Mouse (Mus musculus): Measurements from ENCODE around the gene Gen1.

Gene Gen1

DNA sequence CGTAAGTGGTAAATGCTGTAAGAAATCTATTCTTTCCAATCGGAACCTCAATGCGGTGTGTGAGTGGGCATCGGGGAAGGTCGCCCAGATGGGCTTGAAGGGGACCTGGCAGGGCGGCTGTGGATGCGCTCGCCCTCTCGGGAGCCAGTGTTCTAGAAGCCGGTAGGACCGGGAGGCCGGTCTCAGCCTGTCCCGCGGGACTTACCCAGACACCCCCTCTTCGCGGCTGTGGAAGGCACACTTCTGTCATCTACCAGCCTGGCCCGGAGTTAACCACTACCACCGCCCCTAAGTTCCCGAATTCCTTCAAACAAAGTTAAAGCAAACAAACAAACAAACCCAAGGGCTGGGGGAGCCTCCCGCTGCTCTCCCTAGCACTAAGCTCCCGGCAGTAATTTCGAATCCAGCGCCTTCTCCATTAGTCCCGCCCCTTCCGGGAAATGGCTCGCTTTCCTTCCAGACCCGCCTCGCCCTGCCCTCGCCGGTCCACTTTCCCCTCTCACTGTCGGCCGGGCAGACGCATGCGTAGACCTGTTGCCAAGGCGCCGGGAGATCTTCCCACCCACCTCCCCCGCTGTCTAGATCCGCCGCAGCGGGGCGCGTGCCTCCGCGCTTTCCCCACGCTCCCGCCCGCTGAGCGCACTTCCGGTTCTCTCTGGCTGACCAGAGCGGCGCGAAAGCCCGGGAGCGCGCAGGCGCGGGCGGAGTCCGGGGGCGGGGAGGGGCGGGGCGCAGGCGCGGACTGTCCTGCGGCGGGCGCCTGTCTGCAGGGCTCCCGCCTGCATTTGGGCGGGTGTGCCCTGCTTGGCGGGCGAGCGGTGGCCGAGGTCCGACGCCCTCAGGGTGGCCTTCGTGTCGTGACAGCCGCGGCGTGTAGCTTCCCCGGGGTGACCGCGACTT is at the start of gene Gen1, which contains the start of gene Smc6:
TSS of gene Gen1 (minus strand) at position 420 of the 900 bp plus-strand sequence.
TSS of gene Smc6 (plus strand) at position 505 of the 900 bp plus-strand sequence.
- peak; percentile 95 for DNase-seq (ENCODE audit: low spot score)

DNA sequence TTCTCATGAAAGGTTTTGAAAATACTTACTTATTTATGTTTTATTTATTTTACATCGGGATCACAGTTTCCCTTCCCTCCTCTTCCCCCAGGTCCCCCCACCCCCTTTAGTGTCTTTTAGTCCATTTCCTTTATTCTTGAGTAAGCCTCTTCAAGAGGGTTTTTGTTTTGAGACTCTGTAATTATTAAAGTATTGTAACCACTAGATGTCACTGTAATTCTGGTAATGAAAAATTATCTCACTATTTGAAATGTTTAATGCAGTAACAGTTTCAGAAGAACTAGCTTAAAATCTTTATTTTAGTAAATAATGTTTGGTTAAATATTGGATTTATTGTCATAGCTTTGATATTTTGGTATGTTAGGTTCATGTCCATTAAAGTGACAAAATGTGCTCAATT is 48.2 kb upstream of the Gen1 start:
- DNase-seq (ENCODE audit: low spot score) = no peak

DNA sequence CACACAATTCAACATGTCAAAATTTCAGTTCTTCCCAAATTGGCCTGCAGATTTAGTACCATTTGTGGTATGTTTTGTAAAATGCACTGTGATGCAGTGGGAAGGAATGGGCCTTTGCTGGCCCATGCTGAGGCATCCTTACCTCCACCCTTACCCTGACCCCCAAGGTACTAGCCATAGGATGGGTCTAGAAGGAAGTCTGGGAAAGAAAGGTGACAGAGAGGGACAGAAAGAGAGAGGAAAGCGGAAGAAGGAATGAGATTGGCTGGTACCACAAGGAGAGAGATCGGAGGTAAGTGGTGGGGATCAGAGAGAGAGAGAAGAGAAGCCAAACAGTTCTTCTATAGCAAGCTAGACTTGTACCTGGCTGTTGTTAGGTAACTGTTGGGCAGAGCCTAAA is 45.5 kb upstream of the Gen1 start:
- DNase-seq (ENCODE audit: low spot score) = no peak

DNA sequence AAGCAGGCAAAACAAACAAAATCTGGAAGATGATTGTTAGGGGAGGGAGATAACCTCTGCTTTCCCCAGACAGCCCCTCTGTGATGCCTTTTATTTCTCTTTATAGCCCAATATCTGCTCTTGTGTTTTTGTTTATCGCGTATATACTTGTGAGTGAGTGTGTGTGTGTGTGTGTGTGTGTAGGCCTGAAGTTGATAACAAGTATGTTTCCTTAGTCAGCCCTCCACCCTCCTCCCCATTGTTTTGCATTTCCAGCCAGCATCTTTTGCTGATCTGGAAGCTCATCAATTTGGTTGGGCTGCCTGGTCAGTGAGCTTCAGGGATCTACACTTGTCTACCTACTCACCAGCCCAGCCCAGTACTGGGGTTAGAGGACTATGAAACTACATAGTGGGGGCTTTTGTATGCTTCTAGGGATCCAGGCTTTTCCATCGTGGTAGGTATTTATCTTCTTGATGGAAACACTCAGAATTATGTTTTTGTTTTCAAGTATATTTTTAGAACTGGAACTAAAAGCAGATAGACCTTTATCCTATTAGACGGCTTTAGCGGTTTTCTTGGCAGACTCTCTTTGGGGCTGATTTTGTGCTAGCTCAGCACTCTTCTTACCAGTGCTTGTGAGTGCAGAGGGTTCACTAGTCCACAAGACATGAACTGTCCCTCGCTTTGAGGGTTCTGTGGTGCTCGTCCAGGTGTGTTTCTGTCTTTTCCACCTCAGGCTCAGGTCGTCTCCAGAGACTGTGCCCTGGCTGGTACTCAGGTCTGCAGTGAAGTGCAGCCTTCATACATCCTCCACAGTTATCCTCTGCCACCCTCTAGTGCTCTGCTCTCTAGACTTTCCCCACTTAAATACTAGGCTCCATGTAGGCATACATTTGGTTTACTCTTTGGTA is 41.4 kb upstream of the Gen1 start:
- DNase-seq (ENCODE audit: low spot score) = no peak

DNA sequence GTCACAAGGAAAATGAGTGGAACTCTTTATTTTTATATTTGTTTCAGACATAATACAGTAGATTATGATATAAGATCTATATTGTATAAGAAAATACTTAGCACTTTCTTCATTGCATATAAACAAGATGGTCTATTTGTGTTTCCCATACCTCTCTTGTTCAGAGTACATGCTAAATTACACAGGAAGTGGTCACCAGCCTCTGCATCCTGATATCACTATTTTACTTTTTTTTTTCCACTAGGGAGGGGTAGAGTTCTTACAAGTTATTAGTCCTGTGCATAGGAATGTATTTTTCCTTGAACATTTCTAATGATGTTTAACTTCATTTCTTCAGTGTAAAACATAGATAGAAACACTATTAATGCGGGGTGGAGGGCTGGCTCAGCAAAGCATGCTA is 35.3 kb upstream of the Gen1 start:
- no peak for DNase-seq (ENCODE audit: low spot score)

DNA sequence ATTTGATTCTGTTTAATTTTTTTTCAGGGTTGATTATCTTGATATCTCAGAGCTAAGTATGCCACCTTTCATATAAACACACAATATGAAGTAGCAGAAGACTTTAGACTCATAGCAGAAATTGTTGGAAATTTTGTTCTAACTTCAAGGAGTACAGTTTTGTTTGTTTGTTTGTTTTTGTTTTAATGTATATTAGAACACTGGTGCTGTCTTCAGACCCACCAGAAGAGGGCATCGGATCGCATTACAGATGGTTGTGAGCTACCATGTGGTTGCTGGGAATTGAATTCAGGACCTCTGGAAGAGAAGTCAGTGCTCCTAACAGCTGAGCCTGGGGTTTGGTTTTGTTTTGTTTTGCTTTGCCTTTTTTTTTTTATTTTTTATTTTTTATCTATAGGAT is 20.8 kb upstream of the Gen1 start:
- DNase-seq (ENCODE audit: low spot score) = no peak

DNA sequence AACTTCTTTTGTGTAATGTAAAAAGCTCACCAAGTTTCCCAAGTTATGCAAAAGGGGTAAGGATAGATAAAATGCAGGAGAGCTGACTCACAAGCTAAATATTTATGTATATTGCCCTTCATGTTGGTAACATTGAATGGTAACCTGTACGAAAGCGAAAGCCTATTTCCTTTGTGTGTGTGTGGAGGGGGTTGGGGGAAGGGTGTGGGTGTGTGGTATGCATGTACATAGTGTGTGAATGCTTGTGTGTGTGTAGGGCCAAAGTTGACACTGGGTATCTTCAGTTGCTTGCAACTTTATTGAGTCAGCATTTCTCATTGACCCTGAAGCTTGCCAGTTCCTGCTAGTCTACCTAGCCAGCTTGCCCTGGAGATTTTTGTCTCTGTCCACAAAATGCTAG is 16.0 kb upstream of the Gen1 start:
- no peak for DNase-seq (ENCODE audit: low spot score)

DNA sequence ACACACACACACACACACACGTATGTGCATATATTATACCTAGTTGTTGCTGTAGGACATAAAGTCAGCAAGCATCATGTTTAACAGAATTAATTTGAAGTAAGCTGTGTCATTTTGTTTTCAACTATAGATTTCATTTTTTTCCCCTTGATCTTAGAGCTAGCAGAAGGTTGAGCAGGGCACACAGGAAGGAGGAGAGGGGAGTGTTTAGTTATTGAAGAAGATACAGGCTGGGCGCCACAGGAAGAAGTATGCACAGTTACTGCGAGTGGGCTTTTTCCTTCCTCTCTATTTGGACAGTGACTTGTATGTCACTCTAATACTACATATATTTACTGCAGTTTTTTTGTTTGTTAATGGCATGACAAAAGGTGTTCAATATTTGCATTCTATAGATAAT is 14.3 kb upstream of the Gen1 start:
- DNase-seq (ENCODE audit: low spot score) = no peak

DNA sequence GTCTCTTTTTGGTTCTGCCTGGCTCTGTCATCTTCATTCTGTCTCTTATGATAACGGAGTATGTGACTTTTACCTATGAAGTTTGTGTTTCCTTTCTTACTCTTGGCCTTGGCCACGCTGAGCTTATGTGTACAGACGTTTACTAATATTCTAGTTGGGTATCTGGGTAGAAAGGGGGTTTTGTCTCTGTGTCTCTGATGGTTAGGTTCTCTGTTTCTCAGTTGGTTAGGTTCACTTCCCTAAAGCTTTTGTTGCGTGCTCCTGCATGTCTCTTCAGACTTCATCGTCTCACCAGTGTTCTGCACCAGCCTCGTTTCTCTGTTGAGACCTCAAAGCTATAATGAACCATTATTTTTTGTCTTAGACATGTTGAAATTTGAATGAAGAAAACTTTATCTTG is 11.6 kb upstream of the Gen1 start:
- DNase-seq (ENCODE audit: low spot score) = no peak

DNA sequence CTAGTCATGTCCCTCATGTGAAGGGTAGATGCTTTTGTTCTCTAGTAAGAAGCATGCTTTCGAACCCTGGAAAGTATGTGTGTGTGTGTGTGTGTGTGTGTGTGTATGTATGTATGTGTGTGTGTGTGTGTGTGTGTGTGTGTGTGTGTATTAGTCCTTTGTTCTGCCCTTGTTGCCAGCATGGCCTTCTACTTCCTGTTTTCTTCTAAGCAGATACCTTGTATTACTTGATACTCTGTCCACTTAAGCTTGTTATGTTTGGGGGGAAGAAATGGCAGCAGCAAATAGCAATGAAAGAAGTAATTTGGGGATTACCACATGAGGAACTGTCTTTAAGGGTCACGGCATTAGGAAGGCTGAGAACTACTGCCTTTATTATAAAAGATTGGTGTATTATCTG is 11.0 kb upstream of the Gen1 start:
- DNase-seq (ENCODE audit: low spot score) = no peak

DNA sequence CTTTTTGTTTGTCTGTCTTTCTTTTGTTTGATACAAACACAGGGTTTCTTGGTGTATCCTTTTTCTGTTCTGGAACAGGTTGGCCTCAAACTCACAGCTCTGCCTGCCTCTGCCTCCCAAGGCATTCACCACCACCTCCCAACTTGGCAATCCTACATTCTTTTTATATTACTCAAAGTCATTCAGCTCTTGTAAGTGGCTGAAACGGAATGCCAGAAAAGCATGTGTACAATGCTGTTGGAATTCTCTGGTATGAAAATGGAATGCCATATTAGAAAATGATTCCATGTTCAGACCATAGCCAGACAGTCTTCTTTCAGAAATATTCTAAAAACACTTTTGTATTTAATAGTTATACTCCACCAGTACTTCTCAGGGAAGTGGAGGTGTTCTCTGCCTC is 7.6 kb upstream of the Gen1 start:
- no peak for DNase-seq (ENCODE audit: low spot score)

DNA sequence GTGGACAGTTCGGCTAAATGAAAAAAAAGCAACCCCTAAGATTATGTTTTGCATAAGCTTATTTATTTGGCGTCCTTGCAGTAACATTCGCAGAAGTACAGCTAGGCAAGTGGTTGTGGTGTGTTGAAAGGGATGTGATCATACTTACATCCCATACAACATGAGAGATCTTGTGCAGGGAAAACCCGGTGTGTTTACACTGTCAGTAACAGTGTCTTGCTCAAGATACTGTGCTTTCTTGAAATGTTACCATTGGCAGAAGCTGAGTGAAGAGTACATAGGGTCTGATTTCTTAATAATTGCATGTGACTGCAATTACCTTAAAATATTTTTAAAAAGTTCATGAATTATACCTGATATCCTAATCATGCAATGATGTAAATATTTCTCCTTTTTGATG is 7.0 kb upstream of the Gen1 start:
- no peak for DNase-seq (ENCODE audit: low spot score)

DNA sequence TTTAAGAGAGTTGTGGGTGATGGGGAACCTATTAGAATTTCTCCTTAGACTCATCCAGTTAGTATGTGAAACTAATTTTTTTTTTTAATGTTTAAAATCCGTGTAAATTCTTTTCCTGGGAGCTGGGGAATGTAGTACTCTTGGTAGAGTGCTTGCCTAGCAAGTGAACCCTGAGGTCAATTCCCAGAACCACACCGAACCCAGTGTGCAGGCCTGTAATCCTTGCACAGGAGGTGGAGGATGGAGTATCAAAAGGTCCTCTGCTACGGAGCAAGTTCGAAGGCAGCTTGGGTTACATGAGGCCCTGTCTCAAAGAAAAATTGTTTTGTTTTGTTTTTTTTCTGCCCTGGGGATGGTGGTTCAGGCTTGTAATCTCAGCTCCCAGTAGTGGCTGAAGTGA is 1.4 kb upstream of the Gen1 start:
- no peak for DNase-seq (ENCODE audit: low spot score)

DNA sequence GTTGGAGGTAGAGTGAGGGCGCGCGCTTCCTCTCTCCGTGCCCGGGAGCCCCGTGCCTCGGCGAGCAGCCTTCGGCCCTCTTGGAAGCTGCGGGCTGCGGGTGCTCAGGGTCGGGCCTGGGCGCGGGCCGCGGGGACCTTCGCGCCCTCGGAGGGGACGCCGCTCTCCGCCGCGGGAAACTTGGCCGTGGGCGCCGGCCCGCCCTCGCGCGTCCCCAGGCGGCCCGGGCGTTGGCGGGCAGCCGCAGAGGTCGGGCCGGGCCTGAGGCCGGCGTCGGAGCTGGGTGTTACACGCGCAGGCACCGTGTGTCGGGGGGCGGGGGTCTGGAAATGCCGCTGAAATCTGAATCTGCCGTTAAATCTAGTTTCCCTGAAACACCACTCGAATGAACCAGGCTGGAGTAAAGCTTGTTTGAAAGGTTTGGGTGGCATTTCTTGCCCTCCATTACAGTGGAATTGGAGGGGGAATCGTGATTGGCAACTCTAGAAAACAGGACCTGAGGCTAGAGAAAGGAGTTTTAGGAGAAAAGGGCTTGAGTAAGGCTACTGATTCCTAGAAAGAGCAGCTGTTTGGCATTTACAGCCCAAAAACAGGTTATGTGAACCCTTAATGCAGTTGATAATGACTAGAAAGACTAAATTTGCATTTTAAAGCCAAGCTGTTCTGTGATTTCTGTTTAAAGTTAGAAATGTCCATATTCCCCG is 833 bp upstream of the Gen1 start:
- no peak for DNase-seq (ENCODE audit: low spot score)

DNA sequence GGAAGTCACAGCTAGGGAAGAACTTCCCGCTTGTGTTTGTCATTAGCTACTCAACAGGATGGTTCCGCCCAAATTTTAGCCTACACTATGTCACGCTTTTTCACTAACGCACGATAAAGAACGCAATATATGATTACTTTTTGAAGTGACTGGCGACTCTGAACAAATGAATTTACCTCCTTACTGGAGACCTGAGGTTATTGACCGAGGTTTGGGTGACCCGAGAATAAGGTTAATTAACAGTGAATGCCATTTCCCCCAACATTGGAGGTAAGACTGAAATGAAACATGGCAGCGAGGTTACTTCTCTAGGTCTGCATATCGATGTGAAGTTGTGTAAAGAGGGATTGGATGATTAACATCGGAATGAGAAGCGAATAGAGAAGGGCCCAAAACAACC is 706 bp downstream of the Gen1 start:
- no peak for DNase-seq (ENCODE audit: low spot score)

DNA sequence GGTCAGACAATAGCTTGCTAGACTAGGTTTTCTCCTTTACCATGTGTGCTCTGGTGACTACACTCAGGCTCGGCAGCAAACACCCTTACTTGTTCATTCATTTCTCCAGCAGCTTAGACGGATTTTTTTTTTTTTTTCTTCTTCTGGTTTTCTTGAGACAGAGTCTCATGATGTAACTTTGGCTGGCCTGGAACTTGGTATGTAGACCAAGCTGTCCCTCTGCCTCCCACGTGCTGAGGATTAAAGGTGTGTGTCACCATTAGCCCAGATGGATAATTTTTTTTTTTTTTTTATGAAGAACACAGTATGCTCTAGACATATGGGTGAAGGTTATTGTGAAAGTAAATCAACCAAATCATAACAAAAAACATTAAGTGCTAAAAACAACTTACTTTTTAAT is 15.3 kb downstream of the Gen1 start:
- no peak for DNase-seq (ENCODE audit: low spot score)

DNA sequence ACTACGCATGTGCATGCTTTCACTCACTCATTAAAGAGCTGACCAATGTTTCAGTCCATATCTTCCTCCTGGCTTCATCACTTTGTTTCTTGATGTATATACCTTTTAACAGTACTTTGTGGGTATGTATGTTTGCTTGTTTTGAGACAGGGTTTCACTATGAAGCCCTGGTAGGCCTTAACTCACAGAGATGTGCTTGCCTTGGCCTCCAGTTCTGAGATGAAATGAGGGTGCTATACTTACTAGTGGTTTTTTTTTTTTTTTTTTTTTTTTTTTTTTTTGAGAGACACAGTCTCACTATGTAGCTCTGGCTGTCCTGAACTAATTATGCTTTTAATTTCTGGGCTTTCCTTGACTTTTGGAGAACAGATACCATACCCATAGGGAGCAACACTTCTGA is 18.1 kb downstream of the Gen1 start:
- no peak for DNase-seq (ENCODE audit: low spot score)

DNA sequence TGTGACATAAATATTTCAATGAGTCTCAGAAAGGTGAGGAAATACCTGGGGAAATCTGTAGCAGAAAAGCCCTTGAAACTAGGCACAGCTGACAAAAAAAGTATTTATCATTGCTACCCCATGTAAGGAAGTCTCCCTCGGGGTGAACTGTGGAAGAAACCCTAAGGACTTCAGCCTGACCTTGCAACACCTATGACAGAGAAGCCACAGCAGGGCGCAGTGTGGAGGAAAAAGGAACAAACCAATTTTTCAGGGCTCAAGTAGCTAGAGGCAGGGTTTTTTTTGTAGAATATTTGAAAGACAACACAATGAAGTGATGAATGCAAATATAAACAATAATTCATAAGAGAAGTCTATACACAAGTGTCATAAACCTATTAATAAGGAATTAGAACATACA is 29.6 kb downstream of the Gen1 start:
- DNase-seq (ENCODE audit: low spot score) = no peak

DNA sequence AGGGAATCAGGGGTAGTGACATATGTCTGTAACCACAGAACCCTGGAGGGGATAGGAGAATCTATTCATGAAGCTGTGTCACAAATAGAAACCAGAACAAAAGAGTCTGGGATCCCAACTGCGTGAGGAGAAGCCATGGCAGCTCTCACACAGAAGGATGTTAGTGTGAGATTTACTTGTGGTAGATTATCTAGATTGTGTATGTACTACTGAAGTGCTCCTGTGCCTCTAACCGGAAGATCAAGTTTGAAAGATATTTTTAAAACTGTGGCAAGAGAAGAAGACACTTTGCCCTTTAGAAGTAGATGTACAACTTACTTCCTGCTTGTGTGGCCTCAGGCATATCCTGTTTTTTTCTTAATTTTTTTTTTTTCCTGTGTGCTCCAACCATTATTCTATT is 35.3 kb downstream of the Gen1 start:
- DNase-seq (ENCODE audit: low spot score) = no peak

DNA sequence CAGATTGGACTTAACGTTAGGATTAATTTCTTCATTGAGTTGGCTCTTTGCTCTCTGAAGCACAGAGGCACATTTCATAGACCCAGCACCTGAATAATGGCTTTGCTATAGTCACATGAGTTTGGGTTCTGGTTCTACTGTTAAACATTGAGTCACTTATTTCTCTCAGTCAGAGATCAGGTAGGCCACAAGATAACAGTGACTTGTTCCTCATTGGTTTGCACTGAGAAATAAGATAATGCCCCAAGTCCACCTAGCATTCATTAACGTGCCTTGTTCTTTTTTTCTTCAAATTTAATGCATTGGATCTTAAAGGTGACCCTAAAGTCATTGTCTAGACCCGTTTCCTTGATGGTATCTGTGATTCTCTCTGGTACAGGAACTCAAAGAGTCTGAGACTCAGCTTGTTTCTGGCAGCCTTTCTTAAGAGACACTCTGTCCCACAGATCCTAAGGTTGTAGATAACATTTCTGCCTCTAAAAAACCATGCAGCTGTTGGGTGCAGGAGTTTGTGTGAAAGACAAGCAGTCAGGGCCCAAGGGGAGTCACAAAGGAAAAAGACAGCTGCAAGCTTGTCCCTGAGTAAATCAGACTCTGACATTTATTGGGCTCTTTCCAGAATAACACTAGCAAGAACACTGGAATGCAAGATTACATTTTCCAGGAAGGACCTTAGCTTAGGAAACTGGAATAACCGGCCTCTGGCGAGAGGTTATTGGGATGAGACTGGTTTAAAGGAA is 38.9 kb downstream of the Gen1 start:
- no peak for DNase-seq (ENCODE audit: low spot score)

DNA sequence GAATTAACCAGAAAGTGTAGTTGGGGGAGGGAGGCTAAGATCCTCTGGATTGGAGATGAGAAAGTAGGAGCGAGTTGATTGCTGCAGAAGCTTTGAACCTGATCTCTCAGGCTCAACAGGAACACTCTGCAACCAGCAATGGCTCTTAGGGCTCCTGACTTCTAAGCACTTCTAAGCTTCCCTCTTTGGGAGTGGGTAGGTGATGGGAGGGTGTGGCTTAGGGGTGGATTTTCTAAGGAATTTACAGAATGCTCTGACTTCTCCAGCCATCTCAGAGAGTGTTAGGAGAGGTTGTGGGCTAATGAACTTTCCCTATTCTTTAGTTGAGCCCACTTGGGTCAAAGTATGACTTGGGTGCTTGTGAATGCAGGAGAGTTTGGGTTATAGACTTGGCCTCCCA is 39.5 kb downstream of the Gen1 start:
- no peak for DNase-seq (ENCODE audit: low spot score)

DNA sequence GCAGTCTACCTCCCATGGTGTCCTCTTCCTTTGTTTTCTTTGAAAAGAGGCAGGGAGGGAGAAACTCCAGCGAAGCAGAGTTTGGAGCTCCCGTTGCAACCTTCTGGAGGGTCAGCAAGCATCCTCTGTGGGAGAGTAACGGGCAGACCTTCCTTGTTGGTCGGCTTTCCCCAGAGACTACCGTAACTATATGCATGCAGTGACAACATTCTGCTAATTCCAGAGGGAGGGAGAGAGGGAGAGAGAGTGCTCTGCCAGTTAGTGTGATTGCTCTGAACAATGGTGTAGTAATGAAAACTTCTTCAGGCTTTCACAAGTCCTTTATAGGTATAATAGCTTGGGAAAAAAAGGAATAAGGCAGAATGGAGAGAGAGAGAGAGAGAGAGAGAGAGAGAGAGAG is 40.9 kb downstream of the Gen1 start:
- DNase-seq (ENCODE audit: low spot score) = no peak
